Mouse (Mus musculus) 3T3-L1 (cell line): ENCODE data around the gene Cadm1.

Experiments
- DNase-seq: peaks from one replicate; pipeline ENCODE4 v3.0.0-alpha.2; 2015; ENCODE audit warnings: low read depth, low spot score

Gene Cadm1

DNA sequence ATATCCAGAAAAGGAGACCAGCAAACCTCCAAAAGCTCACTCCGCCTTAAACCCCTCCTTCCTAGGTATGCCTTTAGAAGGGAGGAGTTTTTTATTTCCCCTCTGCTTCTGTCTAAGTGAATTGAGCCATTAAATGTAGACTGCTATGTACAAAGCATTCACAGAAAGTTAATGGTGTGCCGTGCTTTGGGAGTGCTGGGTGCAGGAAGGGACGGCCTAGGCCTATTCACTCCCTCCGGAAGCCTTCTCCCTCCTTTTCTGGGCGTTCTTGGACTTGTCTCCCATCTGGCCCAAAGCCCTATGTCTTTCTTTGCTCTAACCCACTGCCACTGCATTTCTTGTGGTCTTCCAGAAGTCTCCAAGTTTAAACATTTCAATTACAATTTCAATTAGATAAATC, 268.5 kb downstream of the Cadm1 start:
- no peak for DNase-seq

DNA sequence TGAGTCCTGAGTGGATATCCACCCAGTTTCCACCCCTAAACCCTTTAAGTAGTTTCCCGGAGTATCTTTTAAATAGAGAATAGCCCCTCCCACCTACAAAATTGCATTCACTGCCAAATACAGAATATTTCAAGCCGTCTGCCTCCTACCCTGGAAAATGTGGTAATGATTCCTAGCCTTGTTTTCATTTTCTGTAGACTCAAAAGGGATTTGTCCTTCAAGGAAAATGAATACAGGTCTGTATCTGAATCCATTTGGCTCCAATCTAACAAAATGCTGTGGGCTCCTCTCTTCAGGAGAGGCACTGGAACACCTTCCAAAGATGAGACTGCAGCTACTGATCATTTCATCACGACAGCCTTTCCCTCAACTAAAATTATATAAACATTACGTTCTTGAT, 271.3 kb downstream of the Cadm1 start:
- DNase-seq: no peak

DNA sequence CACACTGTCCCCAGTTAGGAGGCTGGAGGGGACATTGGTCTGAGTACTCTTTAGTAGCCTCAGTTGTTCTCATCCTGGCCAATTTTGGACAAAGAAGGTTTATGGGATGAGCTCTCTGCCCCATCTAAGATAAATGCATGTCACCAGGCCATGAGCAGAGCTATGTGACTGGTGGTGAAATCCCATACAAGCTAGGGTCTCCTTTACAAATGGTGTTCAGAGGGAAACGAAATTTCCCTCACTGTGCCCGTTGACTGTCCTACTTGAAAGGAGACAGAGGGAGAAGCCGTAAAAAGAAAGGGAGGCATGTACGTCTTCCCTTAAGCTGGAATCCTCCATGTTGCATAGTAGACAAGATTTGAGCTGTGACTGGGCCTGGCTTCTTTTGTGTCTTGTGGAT, 272.6 kb downstream of the Cadm1 start:
- DNase-seq: no peak

DNA sequence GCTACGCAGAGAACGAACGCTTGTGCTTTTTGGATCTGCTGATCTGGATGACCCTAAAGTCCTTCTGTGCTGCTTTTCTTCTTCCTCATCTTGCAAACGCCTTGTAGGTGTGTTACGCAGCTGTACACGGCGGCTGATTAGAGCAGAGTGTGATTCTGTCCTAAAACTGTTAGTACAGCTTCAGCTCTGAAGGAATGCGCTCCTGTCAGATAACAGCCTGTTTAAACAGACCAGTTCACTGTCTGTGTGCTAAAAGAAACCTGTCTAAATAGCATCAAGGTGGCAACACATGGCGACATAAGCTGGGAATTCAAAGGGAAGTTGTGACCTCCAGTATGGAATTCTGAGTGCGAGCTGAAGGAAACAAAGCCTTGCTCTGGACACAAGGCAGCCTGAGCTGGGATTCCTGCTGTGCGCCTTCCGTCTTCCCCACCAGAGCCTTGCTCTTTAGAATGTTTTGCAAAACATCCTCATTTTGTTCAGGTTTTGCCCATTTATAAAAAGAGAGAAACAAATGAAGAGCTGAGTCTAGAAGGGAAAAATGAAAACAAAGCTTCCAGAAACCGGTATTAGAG, 273.6 kb downstream of the Cadm1 start:
- DNase-seq: no peak

DNA sequence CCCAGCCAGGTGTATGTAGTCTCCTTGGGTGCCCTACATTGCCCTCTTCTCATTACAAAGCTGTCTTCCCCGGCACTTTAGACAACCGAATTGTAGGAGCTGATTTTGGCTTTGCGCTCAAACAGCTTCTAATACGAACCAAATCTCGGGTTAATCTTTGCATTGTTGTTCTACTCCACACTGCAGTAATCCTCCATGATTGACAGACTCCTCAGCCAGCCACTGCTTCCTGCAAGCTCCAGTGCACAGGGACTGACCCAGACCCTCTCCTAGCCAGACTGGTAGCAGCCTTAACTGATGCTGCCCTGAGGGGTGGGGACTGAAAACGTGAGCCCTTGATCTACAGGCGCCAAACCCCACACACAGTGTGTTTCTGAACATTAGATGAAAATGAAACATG, 275.7 kb downstream of the Cadm1 start:
- DNase-seq: no peak

DNA sequence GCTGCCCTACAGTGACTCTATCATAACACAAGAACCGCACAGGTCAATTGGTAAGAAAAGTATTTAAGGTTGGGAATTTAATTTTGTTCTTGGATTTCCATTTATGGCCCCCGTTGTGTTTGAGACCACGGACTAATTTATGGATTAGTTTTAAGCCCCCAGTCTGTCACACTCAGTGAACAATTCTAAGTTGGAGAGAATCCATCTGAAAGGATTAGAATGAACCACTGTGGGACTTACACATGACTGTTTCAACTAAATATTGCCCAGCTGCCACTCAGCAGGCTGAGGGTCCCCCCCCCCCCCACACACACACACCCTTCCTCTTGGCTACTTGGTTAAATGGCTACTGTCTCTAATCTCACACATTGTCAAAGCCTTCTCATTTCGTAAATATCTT, 295.7 kb downstream of the Cadm1 start:
- no peak for DNase-seq

DNA sequence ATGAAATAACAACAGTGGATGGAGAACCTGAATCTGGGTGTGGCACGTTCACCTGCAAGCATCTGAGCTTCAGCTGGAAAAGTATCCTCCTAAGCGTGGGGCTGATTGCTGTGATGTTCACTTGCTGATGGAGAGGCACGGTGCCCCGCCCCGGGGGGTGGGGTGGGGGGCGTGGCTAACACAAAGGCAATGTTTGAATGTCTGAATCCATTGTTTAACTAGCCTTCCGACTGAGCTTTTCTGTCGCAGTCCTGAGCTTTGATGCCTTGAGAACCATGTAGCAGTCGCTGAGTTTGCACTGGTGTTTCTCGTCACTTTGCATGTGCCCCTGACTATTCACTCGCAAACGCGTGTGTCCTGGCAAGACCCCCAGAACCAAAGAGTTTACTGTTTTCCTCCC, 298.8 kb downstream of the Cadm1 start:
- no peak for DNase-seq

DNA sequence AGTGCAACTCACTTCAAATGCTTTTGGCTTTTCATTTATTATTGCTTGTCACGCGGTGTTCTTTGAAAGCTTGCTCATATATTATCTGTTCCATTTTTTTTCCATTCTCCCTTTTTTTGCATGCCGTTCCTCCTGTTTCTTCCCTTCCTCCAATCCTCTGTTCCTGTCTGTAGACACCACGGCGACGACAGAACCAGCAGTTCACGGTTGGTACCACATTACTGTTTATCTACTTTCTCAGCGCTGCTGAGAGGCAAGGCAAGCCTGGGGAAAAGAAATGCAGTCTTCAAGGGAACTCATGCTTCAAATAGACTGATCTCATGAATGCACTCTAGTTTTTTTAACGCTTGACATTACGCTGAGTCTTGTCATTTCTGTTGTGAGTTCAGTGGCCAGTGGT, 299.2 kb downstream of the Cadm1 start:
- DNase-seq: no peak

DNA sequence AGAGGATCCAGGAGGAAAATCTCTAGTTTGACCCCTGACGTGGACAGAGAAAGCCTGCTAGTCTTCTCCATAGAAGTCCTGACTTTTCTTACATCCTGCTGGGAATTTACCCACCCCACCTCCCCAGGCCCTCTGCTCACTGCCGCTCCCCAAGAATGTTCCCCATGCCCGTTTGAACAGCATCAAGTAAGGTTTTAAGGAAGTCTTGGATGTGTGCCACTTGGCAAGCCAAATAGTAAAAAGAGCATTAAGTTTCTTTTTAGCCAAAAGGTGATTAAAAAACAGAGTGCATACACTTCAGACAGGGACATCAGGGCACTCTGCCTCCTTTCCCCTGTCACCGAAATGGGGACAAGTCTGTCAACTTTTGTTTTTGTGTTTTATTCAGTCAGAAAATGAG, 299.9 kb downstream of the Cadm1 start:
- DNase-seq: no peak

DNA sequence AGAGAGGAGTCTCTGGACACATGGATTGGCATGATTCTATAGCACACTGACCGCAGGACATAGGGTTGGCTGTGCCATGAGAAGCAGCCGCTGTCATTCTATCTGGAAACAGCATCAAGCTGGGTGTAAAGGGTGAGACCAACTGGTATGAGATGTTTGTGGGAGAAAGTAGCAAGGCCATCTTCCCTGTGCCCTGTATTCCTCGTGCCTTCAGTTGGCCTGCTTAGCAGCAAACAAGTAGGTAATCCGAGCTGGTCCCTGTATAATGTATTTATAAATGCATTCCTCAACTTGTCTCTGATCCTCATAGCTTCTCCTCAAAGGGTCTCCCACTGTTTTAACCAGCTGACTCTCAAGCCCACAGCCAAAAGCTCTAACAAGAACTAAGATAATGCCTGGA, 301.4 kb downstream of the Cadm1 start:
- no peak for DNase-seq

DNA sequence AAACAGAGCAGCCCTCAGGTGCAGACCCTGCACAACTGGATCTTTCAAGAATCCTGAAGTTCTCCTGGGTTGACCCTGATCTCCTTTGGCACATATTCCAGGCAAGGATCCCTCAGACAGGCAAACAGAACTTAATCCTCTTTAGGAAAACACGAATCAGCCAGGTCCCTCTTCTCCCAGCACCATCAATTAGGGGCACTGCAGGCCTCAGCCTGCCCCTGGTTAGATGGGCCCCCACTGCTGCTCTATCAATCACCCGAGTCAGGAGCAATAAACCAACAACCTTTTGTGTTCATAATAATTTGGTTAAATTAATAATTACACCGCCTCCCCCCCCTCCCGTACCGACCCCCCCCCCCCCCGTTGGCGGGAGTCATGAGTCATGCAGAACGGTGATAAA, 308.2 kb downstream of the Cadm1 start:
- no peak for DNase-seq

DNA sequence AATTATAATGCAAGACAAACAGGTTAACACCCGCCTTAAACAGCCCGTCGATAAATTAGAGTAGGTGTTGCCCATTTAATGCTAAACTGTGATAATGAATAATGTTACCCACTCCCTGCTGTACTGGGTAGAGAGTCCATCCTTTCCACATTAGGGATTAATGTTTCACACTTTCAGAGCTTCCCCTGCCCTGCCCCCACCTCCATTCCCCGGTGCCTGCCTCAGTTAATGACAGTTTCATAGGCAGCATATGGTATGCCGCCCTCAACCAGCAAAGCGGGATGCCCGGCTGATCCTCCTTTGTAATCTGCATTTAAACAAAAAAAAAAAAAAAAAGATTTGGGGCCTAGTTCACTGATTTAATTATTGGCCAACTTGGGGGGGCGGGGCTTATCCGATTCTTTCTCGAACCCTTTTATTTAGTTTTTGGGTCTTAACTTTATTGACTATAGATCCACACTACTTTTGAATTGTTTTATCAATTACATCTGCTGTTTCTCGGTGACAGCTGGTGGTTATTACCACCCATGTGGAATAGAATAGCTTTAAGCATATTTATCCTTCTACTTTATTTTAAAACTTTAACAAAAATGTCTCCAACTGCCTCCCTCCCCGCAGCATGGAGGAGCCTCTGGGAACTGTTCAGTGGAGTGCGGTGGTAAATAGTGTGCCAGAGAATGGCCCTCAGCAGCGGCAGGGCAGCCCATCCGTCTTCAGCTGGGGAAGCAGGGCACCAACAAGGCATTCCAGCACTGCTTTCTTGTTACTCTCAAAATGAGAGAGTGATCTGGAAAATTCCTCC, 309.1 kb downstream of the Cadm1 start:
- DNase-seq: no peak

DNA sequence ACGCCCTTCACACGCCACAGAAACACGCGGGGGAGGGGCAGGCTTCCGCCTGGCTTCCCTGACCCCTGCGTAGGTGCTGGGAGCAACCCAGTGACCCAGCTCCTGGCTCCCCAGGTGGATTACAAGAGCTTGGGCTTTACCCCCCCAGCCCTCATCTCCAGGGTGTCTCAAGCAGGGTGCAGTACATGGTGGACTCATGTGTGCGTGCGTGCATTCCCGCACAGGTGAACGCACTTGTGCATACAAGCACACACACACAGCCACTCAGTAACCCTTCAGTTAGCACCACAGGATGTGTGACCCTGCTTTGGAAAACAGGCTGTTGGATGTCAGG, 309.7 kb downstream of the Cadm1 start:
- DNase-seq: no peak

DNA sequence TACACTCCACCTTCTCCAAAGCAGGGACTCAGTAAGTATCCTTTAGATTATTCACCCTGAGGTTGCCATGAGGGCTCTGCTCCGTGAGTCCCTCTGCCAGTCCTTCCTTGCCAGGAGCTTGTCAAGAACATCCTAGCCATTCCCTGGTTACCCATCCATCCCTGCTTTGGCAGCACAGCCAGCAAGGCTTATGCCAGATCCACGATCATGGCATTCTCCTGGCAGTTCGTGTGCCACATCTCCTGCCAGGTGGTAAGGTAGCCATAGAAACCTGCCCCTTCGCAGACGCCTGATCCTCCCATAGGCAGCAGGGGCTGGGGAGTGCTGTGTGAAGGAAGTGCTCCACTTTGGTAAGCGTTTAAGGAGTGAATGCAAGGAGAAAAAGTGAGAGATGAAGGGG, 313.4 kb downstream of the Cadm1 start:
- DNase-seq: no peak

DNA sequence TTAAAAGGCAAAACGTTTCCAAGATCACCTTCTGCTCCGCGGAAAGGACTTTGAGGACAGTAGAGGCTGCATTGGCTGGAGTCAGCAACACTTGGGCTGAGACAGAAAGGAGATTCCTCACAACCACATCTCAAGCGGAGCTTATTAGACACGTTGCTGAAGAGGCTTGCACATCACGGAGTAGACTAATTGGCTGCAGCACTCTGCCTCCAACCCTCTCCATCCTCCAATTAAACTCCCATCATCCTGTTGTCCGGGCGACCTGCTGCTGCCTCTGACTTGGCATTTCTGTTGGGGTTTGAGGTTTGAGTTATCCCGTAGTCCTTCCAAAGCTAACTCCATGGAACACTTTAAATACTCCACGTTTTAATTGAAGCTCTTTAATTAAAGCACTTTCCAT, 316.3 kb downstream of the Cadm1 start:
- DNase-seq: no peak

DNA sequence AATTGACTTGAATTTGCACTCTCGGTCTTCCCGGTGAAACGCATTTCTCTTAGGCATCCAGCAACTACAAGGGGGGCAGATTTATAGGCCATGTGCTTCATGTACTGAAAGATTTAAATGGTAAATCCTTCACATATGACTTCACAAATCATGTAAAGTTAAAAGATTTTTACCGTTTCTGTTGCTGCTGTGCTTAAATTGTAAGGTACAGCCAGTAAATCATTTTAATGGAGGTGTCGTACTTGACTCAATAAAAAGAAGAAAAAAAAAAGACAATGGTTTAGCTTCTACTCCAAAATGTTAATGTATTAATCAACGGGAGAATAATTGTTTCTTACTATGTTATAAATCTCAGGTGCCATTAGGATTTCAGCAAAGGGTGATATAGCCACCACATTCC, 317.0 kb downstream of the Cadm1 start:
- no peak for DNase-seq

DNA sequence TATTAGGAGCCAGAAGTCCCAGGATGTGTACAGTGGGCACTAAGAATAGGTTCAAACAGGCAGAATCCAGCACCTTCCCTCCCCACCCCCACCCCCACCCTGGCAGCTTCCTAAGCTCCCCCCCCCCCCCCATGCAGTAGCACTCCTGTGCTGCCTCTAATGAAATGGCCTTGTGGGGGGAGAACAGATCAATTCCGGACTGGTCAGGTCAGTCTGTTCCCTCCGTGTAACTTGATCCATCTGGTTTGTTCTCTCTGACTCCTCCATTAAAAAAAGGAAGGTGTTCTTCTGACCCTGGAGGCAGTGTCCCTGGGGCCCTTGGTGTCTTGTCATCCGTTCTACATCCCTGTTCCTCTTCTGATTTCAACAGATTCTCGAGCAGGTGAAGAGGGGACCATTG, 317.8 kb downstream of the Cadm1 start:
- no peak for DNase-seq

DNA sequence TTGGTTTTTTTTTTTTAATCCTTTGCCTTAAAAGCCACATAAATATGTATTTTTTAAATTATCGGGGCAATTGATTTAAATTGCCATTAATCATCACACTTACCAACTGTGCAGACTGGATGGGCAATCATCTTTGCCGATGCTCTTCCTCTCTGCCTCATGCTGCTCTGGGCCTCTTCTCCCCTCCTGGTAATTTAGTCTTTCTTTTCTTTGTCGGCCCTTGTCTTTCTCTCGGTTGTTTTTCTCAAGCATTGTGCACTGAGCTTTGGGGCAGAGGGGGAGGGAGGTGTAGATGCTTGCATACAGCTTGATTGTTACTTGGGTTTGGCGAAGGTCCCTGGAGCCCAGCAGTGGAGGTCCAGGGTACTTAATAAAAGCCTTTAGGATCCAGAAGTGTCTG, 318.8 kb downstream of the Cadm1 start:
- DNase-seq: no peak

DNA sequence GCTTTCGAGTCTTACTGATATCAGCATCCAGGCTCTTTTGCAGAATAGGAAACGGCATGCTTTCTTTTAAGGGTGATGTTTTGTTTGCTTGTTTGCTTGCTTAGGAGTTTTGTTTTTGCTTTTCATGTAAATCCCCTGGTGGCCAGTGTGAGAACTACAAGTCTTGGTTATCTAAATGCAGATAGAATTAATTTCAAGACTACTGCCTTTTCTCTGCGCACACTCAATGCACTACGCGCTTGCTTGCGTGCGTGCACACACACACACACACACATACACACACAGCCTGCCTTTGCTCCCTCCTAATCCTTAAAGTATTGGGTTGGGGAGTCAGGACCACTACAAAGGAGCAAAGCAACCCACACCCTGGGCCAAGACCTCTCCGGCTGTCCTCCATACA, 326.3 kb downstream of the Cadm1 start:
- peak; percentile 24 for DNase-seq

DNA sequence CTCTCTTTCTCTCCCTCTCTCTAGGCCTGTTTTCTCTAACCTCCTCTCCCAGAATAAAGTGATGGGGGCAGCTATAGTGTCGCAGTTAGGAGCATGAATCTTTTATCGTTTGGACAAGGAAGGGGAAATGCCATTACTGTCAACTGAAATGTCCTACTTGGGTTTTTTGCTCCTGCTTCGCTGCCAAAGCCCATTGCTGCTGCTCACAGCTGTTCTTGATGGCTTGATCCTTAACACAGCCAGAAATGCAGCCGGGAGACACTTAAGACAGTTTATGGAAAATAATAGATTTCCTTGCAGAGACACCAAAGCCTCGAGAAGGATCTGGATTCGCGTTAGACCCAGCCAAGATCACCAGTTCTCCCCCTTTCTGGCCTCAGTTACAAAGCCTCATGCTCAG, 327.3 kb downstream of the Cadm1 start:
- no peak for DNase-seq

DNA sequence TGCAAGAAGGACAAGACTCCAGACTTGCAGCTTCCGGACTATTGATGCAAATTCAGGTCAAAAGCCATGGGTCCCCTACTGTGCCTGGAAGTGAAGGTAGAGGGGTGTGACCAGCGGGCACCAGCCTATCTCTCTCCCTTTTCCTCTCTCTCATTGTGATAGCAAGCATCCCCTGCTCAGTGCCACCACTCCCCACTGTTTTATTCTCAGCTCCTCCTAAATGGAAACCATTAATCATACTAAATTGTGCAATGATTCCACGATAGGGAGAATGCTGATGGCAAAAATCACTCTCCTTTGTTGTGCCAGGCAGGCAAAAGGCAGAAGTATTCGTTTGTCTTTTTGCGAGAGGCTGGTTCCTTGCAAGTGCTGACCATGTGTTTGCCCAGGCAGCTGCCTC, 328.2 kb downstream of the Cadm1 start:
- no peak for DNase-seq

DNA sequence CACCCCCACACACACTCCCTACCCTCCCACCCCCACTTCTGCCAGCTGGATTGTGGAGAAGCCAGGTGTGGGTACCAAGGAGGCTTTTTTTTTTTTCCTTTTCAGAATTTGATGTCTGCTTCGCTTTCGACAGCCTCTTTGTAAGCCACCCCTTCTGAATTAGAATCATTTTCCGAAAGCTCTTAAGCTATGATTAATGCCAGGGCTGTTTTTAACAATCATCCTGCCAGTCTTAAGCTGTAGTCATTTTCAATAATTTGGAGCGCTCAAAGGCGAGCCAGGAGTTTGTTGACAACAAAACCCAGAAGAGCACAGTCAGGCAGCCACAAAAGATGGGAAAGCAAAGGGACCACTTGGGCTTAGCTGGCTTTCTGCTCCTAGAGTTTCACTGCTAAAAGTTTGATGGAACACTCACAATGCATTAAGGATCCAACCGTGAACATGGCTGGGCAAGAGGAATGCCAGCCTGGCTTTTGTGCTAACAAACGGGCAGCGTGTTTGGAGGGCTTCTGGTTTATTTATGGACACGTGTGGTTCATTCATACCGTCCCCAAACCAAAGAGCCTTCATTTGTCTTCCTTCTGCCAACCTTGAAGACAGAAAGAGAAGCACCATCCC, 328.9 kb downstream of the Cadm1 start:
- no peak for DNase-seq

DNA sequence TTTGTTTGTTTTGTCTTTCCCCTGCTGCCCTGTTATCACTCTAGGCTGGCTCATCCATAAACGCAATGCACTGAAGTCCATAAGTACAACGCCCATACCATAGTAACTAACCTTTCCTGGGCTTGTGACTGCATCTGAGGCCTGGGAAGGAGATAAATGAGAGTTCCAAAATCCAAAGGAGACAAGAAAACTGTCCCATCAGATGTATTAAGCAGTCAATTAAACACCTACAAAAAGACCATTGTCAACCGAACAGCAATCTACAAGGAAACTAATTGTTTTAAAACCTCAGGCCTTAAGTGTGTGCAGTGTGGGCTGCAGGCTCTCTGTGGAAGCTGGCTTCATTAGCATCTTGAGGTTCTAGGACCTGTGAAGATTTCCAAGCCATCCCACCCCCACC, 331.0 kb downstream of the Cadm1 start:
- DNase-seq: no peak

DNA sequence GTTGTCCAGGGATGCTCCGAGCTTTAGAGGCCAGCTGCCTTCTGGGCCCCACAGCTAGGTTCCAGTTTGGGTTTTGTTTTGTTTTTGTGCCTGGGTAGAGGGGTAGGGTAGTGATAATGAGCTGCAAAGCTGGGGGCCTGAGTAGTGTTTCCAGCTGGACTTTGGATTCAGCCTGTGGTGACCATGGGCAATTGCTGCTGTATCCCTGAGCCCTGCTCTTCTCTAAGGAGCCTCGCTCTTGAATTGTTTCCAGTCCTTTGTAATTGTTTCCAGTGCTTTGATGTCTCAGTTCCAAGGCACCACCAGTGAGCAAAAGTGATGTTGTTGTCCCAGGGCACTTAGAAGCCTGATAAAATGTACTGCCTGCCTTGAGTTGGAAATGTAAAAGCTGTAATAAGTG, 331.8 kb downstream of the Cadm1 start:
- no peak for DNase-seq
